Mouse (Mus musculus): Measurements from ENCODE around the gene Ubqln4.

- TF ChIP-seq CTCF (IDR thresholded peaks at IDR 0.05; ENCODE audit: control insufficient read depth, insufficient read depth, insufficient read length) = no peak
- no peak for TF ChIP-seq MYOD1 (IDR thresholded peaks at IDR 0.05; ENCODE audit: control insufficient read depth, insufficient read length, low read depth)
- no peak for TF ChIP-seq FOSL1 (IDR thresholded peaks at IDR 0.05; ENCODE audit: insufficient read depth, low read length, poor library complexity, severe bottlenecking)
Measured at GRCm38 (mm10) chr3:88592942-88593576, 39.5 kb downstream of the Ubqln4 start.

Measured in C2C12 (cell line).